Mouse (Mus musculus) hindbrain, embryonic 12.5 days (tissue): Measurements from ENCODE around the gene Rab3d. TPM values are rescaled to one million over a fixed set of nuclear protein-coding genes. Genes with fewer than 3 reads are reported as not detected.

Experiments
- polyA plus RNA-seq: library from polyadenylated mRNA; unstranded; fragments of >200 nt; fragmentation: Nextera tagmentation; extraction: Ambion mirVana; gene quantifications from 2 replicates; pipeline ENCODE4 v1.2.1, GENCODE M21; 2016

Rab3d gene
- polyA plus RNA-seq, 1 experiment from 2014 or later: 15.5 TPM

Other genes with a start within 250 kb of the Rab3d start
- gene Ldlr, start 194.7 kb downstream of the Rab3d start, polyA plus RNA-seq: 32.1 and 33.0 TPM in 2 replicates
- gene Spc24, start 157.9 kb downstream of the Rab3d start, polyA plus RNA-seq: 61.6 and 68.2 TPM in 2 replicates
- 10.6 and 11.2 TPM in 2 replicates for gene Kank2, start 119.4 kb downstream of the Rab3d start, polyA plus RNA-seq
- 0.26 and 1.1 TPM in 2 replicates for gene Angptl8, start 82.7 kb downstream of the Rab3d start, polyA plus RNA-seq
- gene Dock6, start 65.6 kb downstream of the Rab3d start, polyA plus RNA-seq: 21.6 and 24.4 TPM in 2 replicates
- 8.8 and 9.2 TPM in 2 replicates for gene Ccdc159, start 9.3 kb upstream of the Rab3d start, polyA plus RNA-seq
- 37.0 and 37.5 TPM in 2 replicates for gene Tmem205, start 9.4 kb upstream of the Rab3d start, polyA plus RNA-seq
- gene Plppr2, start 18.8 kb upstream of the Rab3d start, polyA plus RNA-seq: 48.3 and 54.9 TPM in 2 replicates
- gene Swsap1, start 37.6 kb upstream of the Rab3d start, polyA plus RNA-seq: 7.2 and 9.5 TPM in 2 replicates
- gene Epor, start 45.3 kb upstream of the Rab3d start, polyA plus RNA-seq: 4.3 TPM in 2 replicates
- gene Rgl3, start 71.3 kb upstream of the Rab3d start, polyA plus RNA-seq: 1.9 TPM in 2 replicates
- gene Ccdc151, start 84.4 kb upstream of the Rab3d start, polyA plus RNA-seq: 4.1 and 4.7 TPM in 2 replicates
- 106 and 108 TPM in 2 replicates for gene Prkcsh, start 84.6 kb upstream of the Rab3d start, polyA plus RNA-seq
- gene Elavl3, start 133.8 kb upstream of the Rab3d start, polyA plus RNA-seq: 62.6 and 62.9 TPM in 2 replicates
- gene Gm49318, start 153.1 kb upstream of the Rab3d start, polyA plus RNA-seq: not detected in 2 replicates
- 16.4 and 20.4 TPM in 2 replicates for gene Zfp653, start 153.2 kb upstream of the Rab3d start, polyA plus RNA-seq
- gene Ecsit, start 167.2 kb upstream of the Rab3d start, polyA plus RNA-seq: 37.1 and 40.0 TPM in 2 replicates
- 1.9 and 3.1 TPM in 2 replicates for gene Cnn1, start 181.0 kb upstream of the Rab3d start, polyA plus RNA-seq
- 161 and 177 TPM in 2 replicates for gene Elof1, start 199.0 kb upstream of the Rab3d start, polyA plus RNA-seq
- gene Acp5, start 217.5 kb upstream of the Rab3d start, polyA plus RNA-seq: 8.3 and 9.8 TPM in 2 replicates
- gene Pigyl, start 238.7 kb upstream of the Rab3d start, polyA plus RNA-seq: 58.8 and 65.6 TPM in 2 replicates